Mouse (Mus musculus) heart, adult 10 weeks (tissue): ENCODE results near the gene Rnf152. TPM values are rescaled to one million over a fixed set of nuclear protein-coding genes. Genes with fewer than 3 reads are reported as not detected.

ENCODE experiments used
- polyA plus RNA-seq: library from polyadenylated mRNA; stranded (reverse); fragments of 350-450 nt; fragmentation: Illumina TruSeq; extraction: RNeasy Lipid Tissue Mini Kit (QIAGEN cat#74804); gene quantifications from one replicate; pipeline ENCODE4 v1.2.3, GENCODE M21; 2014; ENCODE audit warnings: low read depth, low replicate concordance

Rnf152 gene
- polyA plus RNA-seq: 1.1 TPM

DNA sequence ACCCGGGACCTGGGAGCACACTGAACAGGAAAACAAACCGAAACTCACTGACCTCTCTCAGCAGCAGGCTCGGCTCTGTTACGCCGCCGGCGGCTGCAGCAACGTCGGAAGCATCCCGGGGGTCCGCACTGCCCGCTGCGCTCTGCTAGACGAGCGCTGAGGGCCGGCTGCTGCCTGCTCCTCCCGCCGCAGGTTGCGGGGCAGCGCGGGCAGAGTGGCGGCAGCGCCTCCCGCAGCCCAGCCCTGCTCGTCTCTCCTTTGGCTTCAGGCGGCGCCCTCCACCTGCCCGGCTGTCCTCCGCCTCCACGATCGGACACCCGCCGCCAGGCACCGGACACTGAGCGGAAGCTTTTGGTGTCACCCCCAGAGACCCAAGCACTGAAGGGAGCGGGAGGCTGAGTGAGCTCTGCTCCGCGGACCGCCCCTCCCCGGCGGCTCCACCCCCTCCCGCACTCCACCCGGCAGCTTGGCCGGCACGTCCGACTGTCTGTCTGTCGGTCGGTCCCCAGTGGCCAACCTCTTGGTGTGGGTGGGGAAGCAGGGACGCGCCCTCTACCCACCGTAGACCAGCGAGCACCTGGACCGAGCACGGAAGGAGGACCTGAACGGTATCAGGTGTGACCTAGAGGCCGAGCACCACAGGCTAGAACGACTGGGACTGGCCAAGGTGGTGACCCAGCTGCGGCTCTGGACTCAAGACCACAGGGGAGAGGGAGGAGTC, at the start of gene Rnf152:
Gene Rnf152 (minus strand): TSS at position 420 of the 721 bp plus-strand sequence.

